Mouse (Mus musculus) CH12.LX (cell line): ENCODE results near the gene Arsa. TPM values are rescaled to one million over a fixed set of nuclear protein-coding genes. Genes with fewer than 3 reads are reported as not detected.

Source experiments
- DNase-seq: peaks from one replicate; pipeline ENCODE4 v3.0.0-alpha.2; 2013; ENCODE audit errors: extremely low read depth
- H3K27ac ChIP-seq: 2 replicates; pipeline ENCODE4 v1.5.1; 2012; ENCODE audit warnings: low read depth, mild to moderate bottlenecking, control low read depth, moderate library complexity; ENCODE audit not compliant: insufficient read depth
- H3K27me3 ChIP-seq: replicated peaks from 2 replicates; pipeline ENCODE3; 2012; ENCODE audit warnings: inconsistent platforms
- H3K36me3 ChIP-seq, 2 experiments: replicated peaks in 1 of 2; 2 replicates each; pipeline versions ENCODE3 to v1.6.1; 2012; ENCODE audit warnings: inconsistent platforms in 1 of 2, low read length in 1 of 2, mild to moderate bottlenecking in 1 of 2, mixed read lengths in 1 of 2, moderate library complexity in 1 of 2; ENCODE audit not compliant: control insufficient read depth in 1 of 2, insufficient read depth in 1 of 2
- H3K4me1 ChIP-seq, 2 experiments: 2 replicates each; pipeline ENCODE4 v1.6.1; 2012; ENCODE audit warnings: inconsistent platforms in 1 of 2, moderate library complexity in 1 of 2; ENCODE audit not compliant: insufficient read depth in 2 of 2, control insufficient read depth in 1 of 2
- H3K4me2 ChIP-seq: 2 replicates; pipeline ENCODE4 v1.6.1; 2012; ENCODE audit warnings: low read depth, mild to moderate bottlenecking, control low read depth; ENCODE audit not compliant: poor library complexity, insufficient read depth, severe bottlenecking
- H3K4me3 ChIP-seq, 3 experiments: fragments of 150-350 bp in 1 of 3; sonication (generic) in 1 of 3; replicated peaks in 1 of 3; 2 replicates each; pipeline versions ENCODE3 to v1.5.1; 2011 to 2012; ENCODE audit warnings: low read depth in 2 of 3, low read length in 2 of 3, mild to moderate bottlenecking in 2 of 3, moderate library complexity in 2 of 3, control low read depth in 1 of 3, improper control_type of control experiment in 1 of 3, inconsistent platforms in 1 of 3, mixed read lengths in 1 of 3; ENCODE audit not compliant: poor library complexity in 1 of 3
- H3K79me2 ChIP-seq: replicated peaks from 2 replicates; pipeline ENCODE4 v1.6.1; 2012; ENCODE audit warnings: mild to moderate bottlenecking, moderate library complexity; ENCODE audit not compliant: control insufficient read depth, poor library complexity, insufficient read depth, severe bottlenecking; ENCODE audit errors: extremely low read depth
- H3K9ac ChIP-seq: 2 replicates; pipeline ENCODE4 v1.6.1; 2012; ENCODE audit warnings: low read depth, mild to moderate bottlenecking, control low read depth, moderate library complexity; ENCODE audit not compliant: insufficient read depth
- H3K9me3 ChIP-seq: replicated peaks from 2 replicates; pipeline ENCODE3; 2012; ENCODE audit warnings: low read length, inconsistent platforms, mixed read lengths
- CHD2 ChIP-seq: IDR thresholded peaks from 2 replicates; pipeline ENCODE4 v1.6.1; 2011; ENCODE audit warnings: low read length, improper control_type of control experiment
- ETS1 ChIP-seq: conservative IDR thresholded peaks from 2 replicates; pipeline ENCODE4 v1.6.1; 2012; ENCODE audit warnings: low read depth, mild to moderate bottlenecking, inconsistent platforms, low read length, improper control_type of control experiment, moderate library complexity
- GABPA ChIP-seq: IDR thresholded peaks from 2 replicates; pipeline ENCODE4 v1.6.1; 2012; ENCODE audit warnings: low read depth, low read length, improper control_type of control experiment, inconsistent platforms; ENCODE audit not compliant: insufficient replicate concordance
- HCFC1 ChIP-seq: IDR thresholded peaks from 2 replicates; pipeline ENCODE4 v1.6.1; 2012; ENCODE audit warnings: low read depth, mild to moderate bottlenecking, inconsistent platforms, low read length, improper control_type of control experiment
- JUND ChIP-seq: conservative IDR thresholded peaks from 2 replicates; pipeline ENCODE4 v1.6.1; 2011; ENCODE audit warnings: low read depth, low read length, improper control_type of control experiment
- MAFK ChIP-seq: IDR thresholded peaks from 2 replicates; pipeline ENCODE4 v1.6.1; 2011; ENCODE audit warnings: low read length, improper control_type of control experiment; ENCODE audit not compliant: insufficient replicate concordance
- MAX ChIP-seq: IDR thresholded peaks from 2 replicates; pipeline ENCODE4 v1.6.1; 2011; ENCODE audit warnings: low read length, improper control_type of control experiment
- MEF2A ChIP-seq: IDR thresholded peaks from 2 replicates; pipeline ENCODE4 v1.6.1; 2014; ENCODE audit warnings: low read depth, mild to moderate bottlenecking, inconsistent platforms, low read length, improper control_type of control experiment, borderline replicate concordance
- MXI1 ChIP-seq: IDR thresholded peaks from 2 replicates; pipeline ENCODE4 v1.6.1; 2011; ENCODE audit warnings: mild to moderate bottlenecking, low read depth, low read length, improper control_type of control experiment
- MYC ChIP-seq: IDR thresholded peaks from 2 replicates; pipeline ENCODE4 v1.6.1; 2011; ENCODE audit warnings: low read depth, mild to moderate bottlenecking, improper control_type of control experiment, low read length
- NELFE ChIP-seq: IDR thresholded peaks from 2 replicates; pipeline ENCODE4 v1.6.1; 2011; ENCODE audit warnings: low read depth, low read length, improper control_type of control experiment
- POLR2A ChIP-seq: IDR thresholded peaks from 2 replicates; pipeline ENCODE4 v1.6.1; 2011; ENCODE audit warnings: low read depth, mild to moderate bottlenecking, improper control_type of control experiment, low read length
- SMC3 ChIP-seq: IDR thresholded peaks from 2 replicates; pipeline ENCODE4 v1.6.1; 2011; ENCODE audit warnings: low read depth, low read length, improper control_type of control experiment
- TBP ChIP-seq: conservative IDR thresholded peaks from 2 replicates; pipeline ENCODE4 v1.6.1; 2011; ENCODE audit warnings: low read depth, low read length, improper control_type of control experiment
- TCF12 ChIP-seq: IDR thresholded peaks from 2 replicates; pipeline ENCODE4 v1.6.1; 2014; ENCODE audit warnings: low read depth, mild to moderate bottlenecking, inconsistent platforms, low read length, improper control_type of control experiment
- UBTF ChIP-seq: IDR thresholded peaks from 2 replicates; pipeline ENCODE4 v1.6.1; 2012; ENCODE audit warnings: low read depth, mild to moderate bottlenecking, inconsistent platforms, low read length, improper control_type of control experiment, moderate library complexity
- USF2 ChIP-seq: conservative IDR thresholded peaks from 2 replicates; pipeline ENCODE4 v1.6.1; 2011; ENCODE audit warnings: low read depth, low read length, improper control_type of control experiment
- ZKSCAN1 ChIP-seq: IDR thresholded peaks from 2 replicates; pipeline ENCODE4 v1.6.1; 2012; ENCODE audit warnings: low read depth, inconsistent platforms, low read length, improper control_type of control experiment, borderline replicate concordance
- ZNF384 ChIP-seq: IDR thresholded peaks from 2 replicates; pipeline ENCODE4 v1.6.1; 2012; ENCODE audit warnings: low read depth, low read length, improper control_type of control experiment, inconsistent platforms
- dilution Hi-C: fragments of 300-500 bp; cut with MboI; formaldehyde crosslinking; loops from 2 replicates; pipeline ENCODE4 v1.14.3; 2020; ENCODE audit warnings: low sequenced_read_pairs; ENCODE audit not compliant: extremely low pct_unique_long_range_greater_than_20kb, extremely low pct_ligation_motif_present
- in situ Hi-C: fragments of 300-500 bp; cut with MboI; formaldehyde crosslinking; loops from 3 replicates; pipeline ENCODE4 v1.14.3; 2019; ENCODE audit warnings: low sequenced_read_pairs, low pct_ligation_motif_present, low pct_unique_long_range_greater_than_20kb, mixed read lengths
- polyA plus RNA-seq: library from polyadenylated mRNA; unstranded; fragments of >175 nt; gene quantifications from 2 replicates; pipeline ENCODE4 v1.2.1, GENCODE M21; 2012; ENCODE audit warnings: low read depth; ENCODE audit not compliant: insufficient read length
- total RNA-seq, 2 experiments: library from RNA; depleted of rRNA; stranded (reverse); fragments of 300-350 nt in 1 of 2; fragments of >200 nt in 1 of 2; gene quantifications; 2 replicates each; pipeline ENCODE4 v1.2.3; 2012 to 2014

Gene Arsa
- total and polyA plus RNA-seq, 3 experiments = 9.3 to 10.3 (median 9.9) TPM

DNA sequence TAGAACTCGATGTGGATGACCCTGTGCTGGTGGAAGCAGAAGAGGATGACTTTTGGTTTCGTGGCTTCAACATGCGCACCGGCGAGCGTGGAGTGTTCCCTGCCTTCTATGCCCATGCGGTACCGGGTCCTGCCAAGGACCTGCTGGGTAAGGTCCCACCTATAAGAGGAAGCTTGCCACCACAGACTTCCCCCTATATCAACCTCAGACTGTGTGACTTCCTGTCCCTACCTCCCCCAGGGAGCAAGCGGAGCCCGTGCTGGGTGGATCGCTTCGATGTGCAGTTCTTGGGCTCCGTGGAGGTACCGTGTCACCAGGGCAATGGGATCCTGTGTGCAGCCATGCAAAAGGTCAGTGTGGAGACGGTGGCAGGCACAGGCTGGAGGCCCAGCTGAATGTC is 18.3 kb downstream of the Arsa start:
- dilution Hi-C loops = no loop called here
- no peaks in the 10 kb centered on the region for H3K79me2 ChIP-seq

DNA sequence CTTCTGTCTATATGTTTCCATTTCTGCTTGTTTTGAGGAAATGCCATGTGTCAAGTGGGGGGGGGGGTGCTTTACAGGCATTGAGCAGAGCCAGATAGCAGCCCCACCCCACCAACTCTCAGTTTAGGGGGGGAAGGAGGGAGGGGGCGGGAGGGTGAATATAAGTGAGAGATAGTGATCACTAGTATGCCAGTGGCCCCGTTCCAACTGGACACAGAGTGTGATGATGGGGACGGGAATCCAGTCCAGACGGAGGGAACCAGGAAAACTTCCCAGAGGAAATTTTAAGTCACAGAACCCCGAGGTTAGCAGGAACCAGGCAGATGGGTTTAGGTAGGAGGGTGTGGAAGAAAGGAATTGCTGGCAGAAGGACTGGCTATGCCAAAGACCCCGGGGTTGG is 21.6 kb downstream of the Arsa start:
- no peaks in the 10 kb centered on the region for H3K36me3 ChIP-seq
- H3K4me2 ChIP-seq = no peak overlapping the region
- peaks cover 3 to 5% of the 10 kb centered on the region in 2 experiments for H3K4me1 ChIP-seq
- no peak overlapping the region for H3K4me3 ChIP-seq
- peaks cover 62% of the 10 kb centered on the region for H3K27me3 ChIP-seq
- no peak for DNase-seq
- in situ Hi-C loops = no loop called here
- H3K9me3 ChIP-seq = peaks cover 7% of the 10 kb centered on the region
- dilution Hi-C loops = no loop called here
- no peaks in the 10 kb centered on the region for H3K79me2 ChIP-seq
- H3K9ac ChIP-seq = no peak overlapping the region
- TF ChIP-seq ZKSCAN1 (no peak), HCFC1 (no peak), ETS1 (no peak), NELFE (no peak), MAFK (no peak), MEF2A (no peak), MYC (no peak), JUND (no peak), TBP (no peak), GABPA (no peak)
- no peak overlapping the region for H3K27ac ChIP-seq

More for the DNA sequence above, 18.3 kb downstream of the Arsa start:
- Histone ChIP-seq H3K4me2 (no peak overlapping the region), H3K36me3 (no peaks in the 10 kb centered on the region), H3K9me3 (peaks cover 2% of the 10 kb centered on the region), H3K4me1 (peaks cover 3 to 5% of the 10 kb centered on the region in 2 experiments), H3K9ac (no peak overlapping the region), H3K4me3 (no peak overlapping the region), H3K27ac (no peak overlapping the region), H3K27me3 (peaks cover 71% of the 10 kb centered on the region)
- no peak for DNase-seq
- in situ Hi-C loops = no loop called here
- TF ChIP-seq MXI1 (no peak), POLR2A (no peak), MAX (no peak), ZNF384 (no peak), TCF12 (no peak), JUND (no peak), MEF2A (no peak), SMC3 (no peak), USF2 (no peak), UBTF (no peak), CHD2 (no peak)
